Mouse (Mus musculus): ENCODE measurements around the gene Ypel5.

The Ypel5 gene

DNA sequence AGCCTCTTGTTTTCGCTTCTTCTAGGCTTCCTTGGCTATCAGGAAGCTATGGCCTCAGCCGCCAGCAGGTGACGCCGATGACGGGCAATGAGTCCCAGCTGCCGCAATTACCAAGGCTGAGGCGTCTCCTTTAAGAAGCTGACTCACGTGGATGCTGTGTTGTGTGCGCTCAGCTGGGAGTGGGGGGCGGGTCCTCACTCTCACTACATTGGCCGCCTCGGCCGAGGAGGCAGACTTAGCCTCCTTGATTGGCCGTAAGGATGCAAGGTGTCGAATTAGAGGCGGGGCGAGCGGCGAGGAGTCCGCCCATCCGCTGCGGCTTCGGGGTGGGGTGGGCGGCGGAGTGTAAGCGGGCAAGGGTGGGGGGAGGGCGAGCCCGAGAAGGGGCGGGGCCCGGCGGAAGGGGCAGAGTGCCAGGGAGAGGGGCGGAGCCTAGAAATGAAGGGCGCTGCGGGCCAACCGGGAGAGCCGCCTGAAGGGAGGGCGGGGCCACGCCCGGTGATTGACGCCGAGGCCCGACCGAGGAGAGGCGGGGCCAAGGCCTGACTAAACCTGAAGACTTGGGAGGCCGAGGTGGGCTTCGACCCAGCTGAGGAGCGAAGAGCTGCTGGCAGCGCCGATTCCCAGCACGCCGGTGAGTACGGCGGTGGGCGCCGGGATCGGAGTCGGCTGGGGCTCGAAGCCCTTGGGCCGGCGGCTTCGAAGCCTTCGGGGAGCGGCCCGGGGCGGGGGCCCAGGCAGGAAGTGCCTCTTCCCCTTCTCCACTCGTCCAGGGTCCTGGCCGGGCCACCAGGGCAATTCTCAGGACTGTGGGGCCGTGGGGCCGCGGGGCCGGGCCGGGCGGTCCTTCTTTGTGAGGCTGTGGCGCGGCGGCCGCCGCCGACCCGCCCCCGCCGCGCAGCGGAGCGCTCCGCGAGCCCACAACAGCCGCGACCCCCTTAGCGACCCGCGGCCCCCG is at the start of gene Ypel5:
TSS of gene Ypel5 (plus strand) at position 296 of the 958 bp plus-strand sequence.
- peak; percentile 99 to 100 for DNase-seq

DNA sequence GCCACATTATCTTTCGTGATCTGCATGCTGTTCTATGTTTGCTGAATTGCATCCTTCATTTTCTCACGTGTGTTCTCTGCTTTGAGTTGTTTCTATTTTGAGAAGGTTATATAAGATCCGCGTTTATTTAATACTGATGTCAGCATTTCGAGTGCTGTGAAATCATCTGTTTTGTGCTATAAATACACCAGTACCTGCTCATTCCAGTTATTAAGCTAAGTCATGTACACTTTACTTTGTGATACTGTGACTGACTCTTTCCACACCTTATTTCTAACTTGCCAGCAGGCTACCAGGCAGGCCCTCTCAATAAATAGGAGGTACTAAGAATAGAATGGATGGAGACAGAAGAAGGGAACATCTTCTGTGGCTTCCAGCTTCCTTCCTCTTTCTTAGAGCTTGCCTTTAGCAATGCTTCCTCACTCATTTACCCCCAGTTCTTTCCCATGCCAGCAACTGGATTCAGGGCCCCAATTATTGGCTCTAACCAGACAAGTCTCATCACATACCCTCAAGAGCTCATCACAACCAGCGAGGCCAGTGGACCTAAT is 48.3 kb upstream of the Ypel5 start:
- no peak for DNase-seq

DNA sequence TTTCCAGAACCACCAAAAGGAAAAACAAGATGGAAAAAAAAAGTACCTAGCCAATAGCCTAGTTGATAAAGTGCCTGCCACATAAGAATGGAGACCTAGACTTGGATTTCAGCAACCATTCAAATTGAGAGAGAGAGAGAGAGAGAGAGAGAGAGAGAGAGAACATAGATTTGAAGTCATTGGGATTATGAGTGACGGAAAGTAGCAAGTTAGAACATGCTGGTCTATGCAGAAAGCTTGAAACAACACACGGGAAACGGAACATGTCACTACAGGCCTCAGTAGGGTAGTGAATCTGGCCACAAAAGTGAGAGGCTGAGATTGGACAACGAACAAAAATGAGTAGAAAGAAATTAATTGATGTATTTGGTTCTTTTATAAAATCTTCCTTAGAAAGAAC is 43.0 kb upstream of the Ypel5 start:
- DNase-seq: no peak

DNA sequence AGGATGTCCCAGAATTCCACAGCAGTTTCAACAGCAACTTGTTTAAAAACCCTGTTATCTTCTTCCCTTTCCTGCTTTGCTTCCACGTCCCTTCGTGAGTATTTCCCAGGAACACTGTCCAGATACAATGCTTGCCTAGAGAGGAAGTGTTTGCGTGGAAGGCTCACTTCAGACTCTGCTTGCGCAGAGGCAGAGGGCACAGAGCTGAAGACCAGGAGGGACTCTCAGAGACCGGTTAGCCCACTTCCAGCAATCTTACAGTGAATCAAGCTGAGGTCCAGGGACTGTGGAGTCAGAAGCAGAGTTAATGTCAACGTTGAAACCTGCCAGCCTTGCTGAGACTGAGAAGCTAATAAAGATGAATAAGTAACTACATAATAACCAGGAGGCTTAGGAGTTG is 41.6 kb upstream of the Ypel5 start:
- DNase-seq: no peak

DNA sequence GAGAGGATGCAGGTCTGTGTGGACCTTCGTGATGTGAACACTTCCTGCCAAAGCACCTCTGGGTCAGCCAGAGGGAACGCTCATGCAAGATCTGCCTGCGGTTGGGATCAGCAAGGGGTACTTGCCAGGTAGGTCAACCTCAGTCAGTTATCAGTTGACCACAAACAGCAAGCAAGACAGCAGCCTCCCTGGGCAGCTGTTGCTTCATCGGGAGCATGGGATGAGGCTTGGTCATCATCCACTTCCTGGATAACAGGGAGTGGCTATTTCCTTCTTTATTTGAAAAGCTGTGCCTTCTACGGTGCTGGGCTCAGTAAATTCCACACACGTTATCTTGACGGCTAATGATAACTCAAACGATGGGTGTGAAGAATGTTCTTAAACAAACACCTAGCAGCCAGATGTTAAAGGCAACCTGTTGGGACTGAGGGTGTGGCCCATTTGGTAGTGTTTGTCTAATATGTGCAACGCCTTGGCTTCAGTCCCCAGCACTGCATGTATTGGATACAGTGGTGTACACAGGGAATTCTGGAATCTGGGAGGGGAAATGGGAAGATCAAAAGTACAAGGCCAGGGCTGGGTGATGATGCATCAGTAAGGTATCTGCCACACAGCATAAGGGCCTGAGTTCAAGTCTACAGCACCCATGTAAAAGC is 40.7 kb upstream of the Ypel5 start:
- DNase-seq: no peak

DNA sequence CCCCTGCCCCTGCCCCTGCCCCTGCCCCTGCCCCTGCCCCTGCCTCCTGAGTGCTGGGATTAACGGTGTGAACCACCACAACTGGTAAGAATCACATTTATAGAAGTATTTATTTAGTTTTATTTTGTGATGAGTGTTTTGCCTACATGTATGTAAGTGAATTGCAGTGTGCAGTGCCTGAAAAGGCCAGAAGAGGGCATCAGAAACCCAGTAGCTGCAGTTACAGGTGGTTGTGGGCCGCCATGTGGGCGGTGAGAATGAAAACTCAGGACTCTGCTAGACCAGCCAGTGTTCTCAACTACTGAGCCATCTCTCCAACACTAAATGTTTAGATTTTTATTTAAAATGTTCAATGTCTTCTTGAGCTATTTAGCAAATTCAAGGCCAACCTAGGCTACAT is 39.7 kb upstream of the Ypel5 start:
- DNase-seq: peak in 1 of 2 experiments; percentile 34

DNA sequence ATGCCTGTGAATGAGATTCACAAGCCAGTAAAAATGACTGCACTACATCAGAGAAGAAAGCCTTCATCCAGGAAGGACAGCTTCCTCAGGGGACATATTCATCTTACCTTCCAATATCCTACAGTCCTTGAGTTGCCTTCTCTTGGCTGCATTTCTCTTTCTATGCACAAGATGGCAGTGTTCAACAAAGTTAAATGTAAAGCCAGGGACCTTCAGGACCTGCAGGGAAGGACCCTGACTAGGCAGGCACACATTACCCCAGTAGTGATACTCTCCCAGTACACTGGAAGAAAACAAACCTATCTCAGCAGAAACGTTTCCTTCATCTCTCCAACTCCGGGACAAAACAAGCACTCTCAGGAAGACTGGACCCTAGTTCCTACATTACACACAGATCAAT is 38.4 kb upstream of the Ypel5 start:
- peak; percentile 53 to 70 for DNase-seq

DNA sequence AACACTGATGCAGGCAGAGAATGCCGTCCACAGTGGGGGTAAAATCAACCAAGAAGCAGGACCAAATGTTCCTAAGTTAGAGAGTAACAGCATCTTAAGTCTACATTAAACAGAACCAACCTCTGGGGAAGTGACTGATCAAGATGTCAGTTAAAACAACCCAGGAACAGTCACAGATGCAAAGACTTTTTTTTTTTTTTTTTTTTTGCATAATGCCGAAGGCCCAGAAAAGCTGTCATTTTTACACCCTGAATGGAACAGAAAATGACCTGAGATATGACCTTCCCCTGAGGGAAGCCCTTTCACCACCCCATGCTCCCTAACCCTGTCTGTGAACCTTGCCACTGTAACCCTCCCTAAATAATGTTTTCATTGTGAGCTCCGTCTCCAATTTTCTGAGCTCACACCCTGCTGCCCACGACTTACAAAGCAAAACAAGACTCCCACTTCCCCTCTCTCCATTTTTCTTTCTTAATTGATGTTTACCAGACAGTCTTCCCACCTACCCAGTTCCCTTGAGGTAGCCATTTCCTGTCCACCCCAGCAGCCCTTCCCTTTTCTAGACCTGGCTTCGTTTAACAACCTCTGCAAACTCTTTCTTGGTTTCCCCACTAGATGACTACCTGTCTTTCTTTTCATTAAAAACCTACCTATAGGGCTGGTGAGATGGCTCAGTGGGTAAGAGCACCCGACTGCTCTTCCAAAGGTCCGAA is 26.2 kb upstream of the Ypel5 start:
- no peak for DNase-seq

DNA sequence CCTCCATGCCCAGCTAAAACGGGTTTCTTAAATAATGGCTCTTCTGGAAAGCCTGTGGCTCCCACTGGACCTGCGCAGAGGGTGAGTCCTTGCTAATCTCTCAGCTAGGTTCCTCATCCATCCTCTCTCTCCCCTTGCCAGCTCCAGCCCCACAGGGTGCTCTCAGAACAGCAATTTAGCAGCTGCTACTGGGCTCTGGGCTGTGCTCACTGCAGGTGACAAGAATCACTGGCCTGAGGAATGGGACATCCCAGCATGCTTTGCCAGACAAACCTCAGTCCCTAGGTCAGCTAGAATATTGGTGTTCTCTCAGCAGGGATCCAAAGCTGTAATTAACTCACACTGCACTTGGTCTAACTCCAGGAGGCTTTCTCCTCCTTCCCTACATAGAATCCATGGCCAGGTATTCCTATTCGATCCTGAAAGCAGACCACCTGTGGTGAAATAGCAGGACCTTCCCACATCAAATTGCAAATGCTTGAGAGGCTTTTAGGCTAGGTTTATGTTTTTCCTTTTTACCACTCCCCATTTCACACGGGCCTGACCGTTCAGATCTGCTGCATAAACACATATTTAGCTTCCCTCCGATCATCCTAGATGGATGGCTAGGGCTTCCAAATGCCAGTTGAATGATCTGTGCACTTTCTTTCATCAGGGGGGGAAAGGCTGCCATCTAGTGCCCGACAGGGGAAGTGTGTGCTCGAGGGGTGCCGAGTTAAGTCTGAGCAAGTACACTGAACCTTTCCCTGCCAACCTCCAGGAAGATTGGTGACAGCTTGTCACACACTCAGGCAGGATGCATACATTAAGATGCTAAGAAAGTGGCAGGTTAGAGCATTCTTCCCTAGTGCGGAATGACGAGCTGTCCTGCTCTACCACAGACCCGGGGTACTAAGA is 22.6 kb upstream of the Ypel5 start:
- peak; percentile 73 to 75 for DNase-seq

DNA sequence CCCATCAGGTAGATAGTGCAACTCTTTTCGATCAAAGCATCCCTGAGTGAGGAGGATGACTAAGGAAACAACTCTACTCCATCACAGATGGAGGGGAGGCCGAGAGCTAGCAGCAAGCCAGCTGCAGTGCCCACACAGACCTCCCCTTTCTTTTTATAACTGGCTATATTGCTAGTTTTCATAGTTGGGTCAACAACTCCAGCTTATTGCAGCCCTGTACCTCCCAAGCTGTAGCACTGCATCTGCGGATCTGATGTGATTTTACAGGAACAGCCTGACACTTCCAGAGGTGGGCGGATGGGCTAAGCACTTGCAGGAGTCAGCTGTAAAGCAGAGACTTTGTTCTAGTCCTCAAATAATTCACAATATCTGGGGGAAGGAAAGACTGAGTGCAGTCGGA is 18.7 kb upstream of the Ypel5 start:
- DNase-seq: no peak

DNA sequence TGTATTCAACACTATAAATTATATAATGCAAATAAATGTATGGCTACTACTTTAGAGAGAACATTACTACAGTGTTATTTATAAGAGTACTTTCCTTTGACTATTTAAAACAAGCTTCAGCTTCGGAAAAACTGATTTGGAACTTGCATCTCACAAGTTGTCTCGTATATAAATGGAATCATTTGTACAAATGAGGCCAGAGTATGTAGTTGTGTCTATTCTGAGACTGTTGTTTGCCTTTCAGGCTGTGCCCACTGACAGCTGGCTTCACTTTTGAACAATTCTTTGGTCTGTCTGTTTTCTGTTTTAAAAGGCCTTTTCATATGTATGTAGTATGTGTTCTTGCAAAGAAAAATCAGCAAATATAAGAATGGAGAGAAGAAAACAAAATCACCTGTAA is 16.5 kb upstream of the Ypel5 start:
- DNase-seq: no peak

DNA sequence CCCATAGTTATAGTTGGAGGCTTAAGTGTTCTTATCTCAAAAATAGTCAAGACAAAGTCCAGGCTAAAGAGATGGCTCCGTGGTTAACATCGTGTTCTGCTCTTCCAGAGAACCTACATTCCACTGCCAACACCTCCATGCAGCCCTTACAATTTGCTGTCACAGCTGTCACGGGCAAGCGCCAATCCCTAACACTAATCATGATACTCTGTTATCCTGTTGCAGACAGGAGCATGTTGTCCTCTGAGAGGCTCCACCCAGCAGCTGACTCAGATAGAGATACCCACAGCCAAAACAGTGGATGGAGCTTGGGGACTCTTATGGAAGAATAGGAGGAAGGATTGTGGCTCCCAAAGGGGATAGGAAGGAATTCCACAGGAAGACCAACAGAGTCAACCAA is 15.8 kb upstream of the Ypel5 start:
- DNase-seq: no peak

DNA sequence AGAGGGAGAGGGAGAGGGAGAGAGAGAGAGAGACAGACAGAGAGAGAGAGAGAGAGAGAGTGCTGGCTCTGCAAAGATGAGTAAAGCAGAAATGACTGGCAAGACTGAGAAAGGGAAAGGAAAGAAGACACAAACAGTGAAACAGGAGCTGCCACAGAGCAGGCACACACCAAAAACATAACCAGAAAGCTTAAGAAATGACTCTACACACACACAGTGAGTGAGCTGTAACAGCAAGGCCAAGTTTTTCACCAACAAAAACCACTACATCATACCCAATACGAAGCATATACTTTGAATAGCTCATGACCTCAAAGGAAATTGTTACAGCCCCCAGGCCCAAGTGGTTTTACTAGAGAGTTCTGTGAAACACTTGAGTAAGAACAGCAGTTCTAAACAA is 14.3 kb upstream of the Ypel5 start:
- DNase-seq: no peak

DNA sequence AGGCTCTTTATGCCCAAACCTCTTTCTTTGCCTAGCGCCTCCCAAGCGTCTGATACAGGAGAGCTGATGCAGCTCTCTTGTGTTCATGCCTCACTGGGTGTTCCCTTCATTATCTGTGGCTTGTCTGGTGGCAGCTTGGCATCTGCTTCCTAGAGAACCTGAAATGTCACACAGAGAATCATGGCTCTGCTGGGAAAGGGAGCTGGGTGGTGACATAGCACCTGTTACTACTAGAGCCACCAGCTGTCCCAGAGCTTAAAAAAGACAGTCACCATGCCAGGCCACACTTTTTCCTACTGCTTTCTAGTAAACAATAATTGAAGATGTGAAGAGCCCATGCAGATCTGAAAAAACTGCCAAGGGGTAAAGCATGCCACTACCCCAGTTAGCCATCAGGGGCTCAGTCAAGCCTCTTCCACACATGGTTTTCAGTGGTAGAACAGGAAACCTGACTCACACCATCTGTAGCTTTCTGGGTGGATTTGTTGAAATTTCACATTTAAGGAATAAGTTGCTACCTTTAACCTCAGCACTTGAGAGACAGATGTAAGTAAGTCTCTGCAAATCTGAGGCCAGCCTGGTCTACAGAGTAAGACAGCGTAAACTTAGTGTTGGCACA is 9.2 kb upstream of the Ypel5 start:
- no peak for DNase-seq

DNA sequence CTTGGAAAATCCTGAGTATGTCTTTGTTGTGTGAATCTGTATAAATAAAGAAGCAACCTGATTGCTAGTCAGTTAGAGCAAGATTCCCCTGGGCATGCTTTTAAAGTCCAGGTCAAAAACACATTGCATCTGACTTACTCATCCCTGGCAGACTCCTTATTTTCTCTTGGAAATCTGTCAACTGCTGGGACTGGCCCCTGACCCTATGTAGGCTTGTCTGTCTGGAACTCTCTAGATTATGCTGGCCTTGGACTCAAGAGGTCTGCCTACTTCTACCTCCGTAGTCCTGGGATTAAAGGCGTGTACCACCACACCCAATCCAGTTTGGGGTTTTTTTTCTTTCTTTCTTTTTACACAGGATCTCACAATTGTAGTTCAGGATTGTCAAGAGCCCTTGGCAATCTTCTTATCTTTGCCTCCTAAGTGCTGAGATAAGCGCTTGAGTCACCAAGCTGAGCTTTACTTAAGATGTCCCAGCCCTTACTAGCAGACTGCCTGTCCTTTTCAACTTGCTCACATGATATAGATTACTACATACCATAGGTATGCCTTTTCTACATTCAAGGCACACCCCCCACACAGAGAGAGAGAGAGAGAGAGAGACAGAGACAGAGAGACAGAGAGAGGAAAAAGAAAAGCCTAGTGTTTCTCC is 8.1 kb upstream of the Ypel5 start:
- DNase-seq: no peak

DNA sequence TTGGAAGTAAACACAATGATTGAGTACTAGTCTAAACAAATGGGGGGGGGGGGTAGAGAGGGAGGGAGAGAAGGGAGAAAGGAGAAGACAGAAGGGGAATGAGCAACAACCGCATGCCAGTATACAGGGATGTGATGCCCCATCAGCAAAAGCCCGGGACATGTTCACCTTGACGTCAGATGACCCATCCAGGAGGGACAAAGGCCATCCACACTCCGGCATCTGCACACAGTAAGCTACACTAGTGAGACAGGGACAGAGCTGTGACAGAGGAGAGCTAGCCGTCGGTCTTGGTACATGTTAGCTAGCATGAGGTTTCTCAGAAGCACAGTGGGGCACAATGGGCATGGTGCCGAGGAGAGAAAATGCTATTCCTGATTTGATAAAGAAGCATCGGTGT is 7.6 kb upstream of the Ypel5 start:
- no peak for DNase-seq

DNA sequence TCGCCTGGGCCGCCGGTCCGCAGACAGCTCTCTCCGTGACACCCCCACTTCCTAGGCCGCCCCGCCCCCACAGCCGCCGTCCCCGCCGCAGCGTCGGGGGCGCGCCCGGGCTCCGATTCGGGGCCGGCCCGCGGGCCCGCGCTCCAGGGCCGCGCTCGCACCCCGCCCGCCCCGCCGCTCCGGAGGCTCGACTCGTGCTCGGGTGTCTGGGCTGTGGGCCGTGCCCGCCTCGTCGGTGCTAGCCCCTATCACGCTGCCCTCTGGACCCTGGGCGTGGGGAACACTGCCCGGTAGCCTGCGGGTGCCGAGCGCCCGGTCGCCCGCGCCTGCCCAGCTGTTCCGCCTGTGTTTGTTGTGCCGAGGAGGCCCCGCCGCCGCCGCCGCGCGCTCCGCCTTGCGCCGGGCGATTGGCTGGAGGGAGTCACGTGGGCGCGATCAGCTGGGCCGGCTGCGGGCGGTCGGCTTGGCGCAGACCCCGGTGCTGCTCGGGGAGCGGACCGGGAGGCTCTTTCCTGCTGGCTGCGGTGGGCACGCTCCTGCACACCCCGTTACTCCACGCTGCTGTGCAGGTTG is 973 bp downstream of the Ypel5 start:
- peak; percentile 93 to 94 for DNase-seq

DNA sequence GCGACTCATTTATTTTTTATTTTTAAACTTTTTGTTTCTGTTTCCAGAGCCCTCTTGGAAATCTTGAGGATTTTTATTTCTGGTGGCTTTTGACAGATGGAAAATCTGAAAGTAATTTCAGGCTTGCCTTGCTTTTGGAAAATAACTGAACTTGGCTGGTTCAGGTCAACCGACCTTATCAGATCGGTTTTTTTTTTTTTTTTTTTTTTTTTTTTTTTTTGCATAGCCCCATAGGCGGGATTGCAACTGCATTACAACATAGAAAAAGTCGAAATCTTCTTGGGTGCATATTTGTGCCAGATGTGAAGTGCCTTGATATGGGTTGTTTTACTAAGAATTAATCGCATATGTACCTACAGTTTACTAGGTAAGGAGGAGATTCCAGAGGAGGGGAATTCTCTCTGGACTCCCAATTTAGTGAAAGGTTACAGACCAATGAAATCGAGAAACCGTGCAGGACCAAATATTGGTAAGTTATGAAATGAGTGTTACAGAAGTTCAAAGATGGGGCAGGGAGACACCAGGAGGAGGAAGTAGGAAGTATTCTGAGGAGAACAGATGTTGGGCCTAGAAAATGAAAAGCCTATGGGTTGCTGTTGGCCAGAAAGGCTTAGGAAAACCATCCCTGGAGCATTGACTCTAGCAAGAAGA is 1.7 kb downstream of the Ypel5 start:
- peak in 1 of 2 experiments; percentile 12 for DNase-seq

DNA sequence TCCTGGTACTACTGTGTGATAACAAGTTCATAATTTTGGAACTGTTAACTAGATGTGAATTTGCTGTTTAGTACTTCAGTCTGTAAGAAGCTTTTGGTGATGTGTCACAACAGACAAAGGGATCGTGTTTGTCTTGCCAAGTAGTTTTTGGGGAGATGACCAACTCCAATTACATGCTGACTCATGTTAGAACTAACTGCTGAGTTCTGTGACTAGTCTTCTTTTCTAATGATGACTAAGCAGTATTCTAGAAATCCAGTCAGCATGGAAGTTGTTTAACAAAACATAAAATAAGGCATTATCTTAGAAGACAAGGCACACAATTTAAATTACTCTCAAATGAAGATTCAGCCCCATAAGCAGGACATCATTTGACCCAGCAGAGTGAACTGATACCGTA is 2.7 kb downstream of the Ypel5 start:
- no peak for DNase-seq

DNA sequence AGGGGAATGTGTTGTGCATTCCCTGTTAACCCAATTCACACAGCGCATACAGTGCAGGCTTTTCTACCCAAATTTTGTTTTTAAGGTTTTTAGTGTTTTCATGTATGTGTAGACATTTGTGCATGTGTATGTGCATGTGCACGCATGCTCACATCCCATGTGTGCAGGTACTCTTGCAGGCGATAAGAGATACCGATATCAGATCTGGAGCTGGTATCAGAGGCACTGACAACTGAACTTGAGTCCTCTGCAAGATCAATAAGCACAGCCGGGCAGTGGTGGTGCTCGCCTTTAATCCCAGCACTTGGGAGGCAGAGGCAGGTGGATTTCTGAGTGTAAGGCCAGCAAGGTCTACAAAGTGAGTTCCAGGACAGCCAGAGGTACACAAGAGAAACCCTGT is 8.1 kb downstream of the Ypel5 start:
- no peak for DNase-seq
